Mouse (Mus musculus) bone marrow, adult 2 months (tissue): Measurements from ENCODE around the gene Nploc4.

Experiments used
- CTCF ChIP-seq: fragments of 200-500 bp; IDR thresholded peaks from 2 replicates; pipeline ENCODE4 v1.5.1; 2011; ENCODE audit warnings: low read length, control low read depth; ENCODE audit not compliant: control insufficient read depth, insufficient read depth
- POLR2A ChIP-seq: fragments of 200-500 bp; IDR thresholded peaks from 2 replicates; pipeline ENCODE4 v1.6.1; 2011; ENCODE audit warnings: low read depth, mild to moderate bottlenecking, control low read depth, low read length, borderline replicate concordance; ENCODE audit not compliant: control insufficient read depth

GRCm38 (mm10) chr11:120382509-120382908, 55.0 kb downstream of the Nploc4 start:
- TF ChIP-seq POLR2A (no peak), CTCF (no peak)
